Mouse (Mus musculus): ENCODE results near the gene Dnah6.

Gene Dnah6

DNA sequence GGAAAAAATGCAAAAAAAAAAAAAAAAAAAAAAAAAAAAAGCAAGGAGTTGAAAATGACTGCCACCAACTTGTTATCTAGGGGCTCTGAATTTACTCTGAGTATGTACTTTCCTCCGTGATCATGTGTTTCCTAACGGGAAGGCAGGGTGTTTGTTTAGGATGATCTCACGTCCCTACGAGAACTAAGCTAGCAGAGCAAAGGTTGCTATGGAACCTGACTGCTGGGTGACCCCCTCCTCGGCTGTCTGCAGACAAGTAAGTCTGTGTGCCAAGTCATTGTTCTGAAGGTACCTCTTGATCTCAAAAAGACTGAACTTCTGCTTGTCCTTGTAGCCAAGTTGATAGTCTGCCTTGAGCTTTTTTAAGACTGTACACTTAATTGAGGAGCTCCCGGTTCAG lies 150.8 kb downstream of the Dnah6 start:
- in situ Hi-C loops (cut with MboI; ENCODE audit: low pct_unique_long_range_greater_than_20kb in 1 of 2, low sequenced_read_pairs in 2 of 2, unreplicated experiment in 1 of 2), result no loop called here

GRCm38 (mm10) chr6:73064551-73064950 lies 156.9 kb downstream of the Dnah6 start:
- in situ Hi-C loops (cut with MboI; ENCODE audit: low pct_unique_long_range_greater_than_20kb in 1 of 2, low sequenced_read_pairs in 2 of 2, unreplicated experiment in 1 of 2), result no loop called here

DNA sequence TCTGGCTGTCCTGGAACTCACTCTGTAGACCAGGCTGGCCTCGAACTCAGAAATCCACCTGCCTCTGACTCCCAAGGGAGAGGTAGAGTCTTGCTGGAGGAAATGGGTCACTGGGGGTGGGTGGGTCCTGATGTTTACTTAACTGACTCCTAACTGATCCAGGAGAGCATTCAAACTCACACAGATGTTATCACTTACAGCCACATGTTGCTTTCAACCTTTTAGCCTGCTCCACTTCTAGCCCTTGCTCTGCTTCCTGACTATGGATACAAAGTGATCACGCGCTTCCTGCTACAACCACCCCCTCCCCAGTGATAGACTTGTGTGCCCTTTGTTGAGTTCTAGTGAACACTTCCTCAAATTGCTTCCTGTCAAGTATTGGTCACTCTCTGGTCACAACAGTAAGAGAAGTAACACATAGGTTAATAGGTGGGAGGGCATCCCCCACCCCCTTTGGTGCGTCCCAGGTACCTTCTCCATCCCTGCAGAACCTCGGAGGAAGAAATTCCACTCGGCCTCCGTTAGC lies 161.8 kb downstream of the Dnah6 start:
- in situ Hi-C loops (cut with MboI; ENCODE audit: low pct_unique_long_range_greater_than_20kb in 1 of 2, low sequenced_read_pairs in 2 of 2, unreplicated experiment in 1 of 2), result no loop called here

DNA sequence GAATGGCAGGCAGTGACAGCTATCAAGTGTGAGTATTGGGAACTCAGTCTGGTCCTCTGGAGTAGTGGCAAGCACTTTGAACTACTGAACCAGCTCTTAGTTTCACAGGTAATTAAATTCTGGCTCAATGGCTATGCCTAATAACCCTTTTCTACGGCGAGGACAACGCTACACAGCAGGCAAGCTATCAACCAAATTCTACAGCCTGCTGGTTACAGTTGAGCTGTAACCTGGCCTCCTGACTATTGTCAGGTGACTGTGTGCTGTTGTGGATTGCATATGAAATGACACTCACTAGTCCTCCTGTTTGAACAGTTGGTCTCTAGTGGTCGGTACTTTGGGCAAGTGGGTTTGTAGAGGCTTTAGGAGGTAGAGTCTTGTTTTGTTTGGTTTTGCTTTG lies 162.3 kb downstream of the Dnah6 start:
- in situ Hi-C loops (cut with MboI; ENCODE audit: low pct_unique_long_range_greater_than_20kb in 1 of 2, low sequenced_read_pairs in 2 of 2, unreplicated experiment in 1 of 2), result no loop called here

DNA sequence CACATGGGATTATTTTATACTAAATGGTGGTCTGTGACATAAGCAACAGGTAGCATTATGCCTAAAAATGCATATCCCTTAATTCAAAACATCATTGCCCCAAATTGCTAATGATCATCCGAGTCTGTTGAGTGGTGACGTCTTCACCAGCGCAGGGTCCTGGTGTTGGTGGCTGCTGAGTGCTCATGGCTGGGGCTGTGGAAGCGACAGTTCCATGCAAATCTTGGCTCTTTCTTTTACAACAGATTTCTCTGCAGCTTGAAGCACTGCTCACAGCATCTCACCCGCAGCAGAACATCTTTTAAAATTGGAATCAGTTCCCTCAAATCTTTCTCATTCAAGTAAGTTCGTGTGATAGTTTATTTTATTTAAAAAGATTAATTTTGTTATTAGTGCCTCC lies 166.1 kb downstream of the Dnah6 start:
- in situ Hi-C loops (cut with MboI; ENCODE audit: low pct_unique_long_range_greater_than_20kb in 1 of 2, low sequenced_read_pairs in 2 of 2, unreplicated experiment in 1 of 2), result no loop called here

DNA sequence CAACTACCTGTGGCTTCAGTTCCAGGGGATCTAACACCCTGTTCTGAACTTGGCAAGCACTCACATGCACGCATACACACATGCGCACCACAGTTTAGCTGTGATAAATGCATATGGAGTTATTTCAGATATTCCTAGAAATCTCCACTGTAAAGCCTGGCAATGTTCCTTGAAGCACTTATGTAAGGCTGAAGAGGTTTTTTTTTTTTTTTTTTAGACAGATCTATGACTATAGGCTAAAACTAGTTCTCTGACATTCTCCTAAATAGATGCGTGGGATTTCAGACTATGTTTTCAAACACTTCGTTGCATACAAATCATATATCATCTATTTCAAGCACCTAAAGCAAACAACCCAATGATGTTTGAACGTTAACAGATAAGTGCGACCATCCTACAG lies 166.6 kb downstream of the Dnah6 start:
- in situ Hi-C loops (cut with MboI; ENCODE audit: low pct_unique_long_range_greater_than_20kb in 1 of 2, low sequenced_read_pairs in 2 of 2, unreplicated experiment in 1 of 2), result no loop called here

DNA sequence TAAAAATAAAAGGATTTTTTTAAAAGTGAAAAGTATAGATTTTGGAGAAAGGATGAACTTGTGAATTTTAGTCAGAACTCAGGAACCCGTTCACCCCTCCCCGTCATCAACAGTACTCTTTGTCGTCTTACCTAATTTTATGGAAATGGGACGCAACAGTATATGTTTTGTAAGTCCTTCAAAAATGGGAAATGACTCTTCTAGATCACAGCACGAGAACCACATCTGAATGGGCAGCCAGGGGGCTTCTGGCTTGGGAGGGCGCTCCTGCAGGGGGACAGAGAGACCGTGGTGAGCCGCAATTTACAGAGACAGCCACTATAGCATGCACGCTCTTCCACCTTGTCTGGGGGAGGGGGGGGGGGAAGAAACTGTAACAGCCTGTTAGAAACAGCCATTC lies 167.9 kb downstream of the Dnah6 start:
- in situ Hi-C loops (cut with MboI; ENCODE audit: low pct_unique_long_range_greater_than_20kb in 1 of 2, low sequenced_read_pairs in 2 of 2, unreplicated experiment in 1 of 2), result no loop called here

DNA sequence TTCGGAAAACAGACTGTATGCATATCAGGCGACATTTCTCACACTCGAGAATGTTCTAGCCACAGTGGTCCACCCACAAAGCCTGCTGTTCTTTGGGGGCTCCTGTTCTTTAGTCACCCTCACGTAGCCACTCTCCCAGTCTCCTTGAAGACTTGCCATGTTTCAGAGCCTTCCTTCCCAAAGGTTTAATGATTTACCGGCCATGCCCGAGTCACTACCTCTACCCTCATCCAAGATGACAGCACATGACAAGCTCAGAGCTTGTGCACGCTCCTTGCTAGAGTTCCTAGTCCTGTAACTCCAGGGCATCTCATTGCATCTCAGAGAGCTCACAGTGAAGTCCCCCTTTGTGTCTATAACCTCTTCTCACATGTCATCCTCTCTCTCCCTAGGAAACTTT lies 174.2 kb downstream of the Dnah6 start:
- in situ Hi-C loops (cut with MboI; ENCODE audit: low pct_unique_long_range_greater_than_20kb in 1 of 2, low sequenced_read_pairs in 2 of 2, unreplicated experiment in 1 of 2), result loop anchor here in 1 of 2 experiments (10.0 kb wide), 1 partner anchor 178 kb away; the partner anchor contains the start of gene Dnah6

DNA sequence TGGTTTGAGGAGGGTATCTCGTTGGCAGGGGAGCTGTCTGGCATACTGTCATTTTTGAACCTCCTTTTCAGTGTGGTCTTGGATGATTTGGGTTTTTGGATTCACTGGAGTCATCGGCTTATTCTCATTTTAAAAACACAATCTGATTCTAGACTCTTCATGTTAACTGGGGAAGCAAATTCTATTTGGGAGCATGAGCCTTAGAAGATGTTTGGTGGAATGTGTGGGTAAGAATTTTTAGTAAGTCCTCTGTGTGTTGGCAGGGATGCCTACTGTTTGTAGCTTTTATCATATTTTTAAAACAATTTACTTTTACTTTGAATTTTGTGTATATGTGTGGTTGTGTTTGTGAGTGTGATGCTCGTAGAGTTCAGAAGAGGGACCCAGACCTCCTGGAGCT lies 175.5 kb downstream of the Dnah6 start:
- in situ Hi-C loops (cut with MboI; ENCODE audit: low pct_unique_long_range_greater_than_20kb in 1 of 2, low sequenced_read_pairs in 2 of 2, unreplicated experiment in 1 of 2), result loop anchor here in 1 of 2 experiments (10.0 kb wide), 1 partner anchor 179 kb away; the partner anchor contains the start of gene Dnah6

DNA sequence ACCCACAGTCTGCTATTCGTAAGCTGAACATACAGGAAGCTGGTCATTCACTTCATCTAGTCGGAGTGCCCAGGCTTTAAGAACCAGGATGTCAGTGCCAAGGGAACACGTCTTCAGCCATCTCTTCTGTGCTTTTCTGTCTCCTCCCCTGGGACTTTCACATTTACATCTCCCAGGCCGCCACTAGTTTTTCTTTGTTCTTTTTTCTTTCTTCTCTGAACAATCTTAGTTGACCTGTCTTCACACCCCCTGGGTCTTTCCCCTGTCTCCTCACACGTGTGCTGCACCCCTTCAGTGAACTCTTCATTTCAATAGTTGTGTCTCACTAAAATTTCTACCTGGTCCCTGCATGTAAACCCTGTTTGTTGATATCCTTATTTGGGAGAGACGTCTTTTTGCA lies 179.2 kb downstream of the Dnah6 start:
- in situ Hi-C loops (cut with MboI; ENCODE audit: low pct_unique_long_range_greater_than_20kb in 1 of 2, low sequenced_read_pairs in 2 of 2, unreplicated experiment in 1 of 2), result loop anchor here in 1 of 2 experiments (10.0 kb wide), 1 partner anchor 183 kb away; the partner anchor contains the start of gene Dnah6

DNA sequence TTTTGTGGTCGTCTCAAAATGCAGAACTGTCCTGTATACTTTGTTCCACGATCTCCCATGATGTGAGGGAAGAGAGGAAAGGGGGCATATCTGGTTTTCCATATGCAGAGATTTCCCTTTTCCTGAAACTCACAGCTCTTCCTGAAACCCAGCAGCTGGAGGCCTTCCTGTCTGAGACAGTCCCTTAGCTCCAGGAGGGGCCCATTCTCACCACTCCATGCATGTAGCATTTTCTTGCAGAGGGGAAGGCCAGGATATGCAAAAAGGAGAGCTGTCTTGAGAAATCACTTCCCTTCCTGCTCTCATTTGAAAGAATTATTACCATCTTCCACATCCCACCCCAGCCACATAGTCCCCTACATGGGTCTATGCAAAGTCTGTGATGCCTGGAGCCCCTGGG lies 183.2 kb downstream of the Dnah6 start:
- in situ Hi-C loops (cut with MboI; ENCODE audit: low pct_unique_long_range_greater_than_20kb in 1 of 2, low sequenced_read_pairs in 2 of 2, unreplicated experiment in 1 of 2), result no loop called here

- in situ Hi-C loops (cut with MboI; ENCODE audit: low pct_unique_long_range_greater_than_20kb in 1 of 2, low sequenced_read_pairs in 2 of 2, unreplicated experiment in 1 of 2), result no loop called here
Observed at GRCm38 (mm10) chr6:73028853-73029252, 192.6 kb downstream of the Dnah6 start.

DNA sequence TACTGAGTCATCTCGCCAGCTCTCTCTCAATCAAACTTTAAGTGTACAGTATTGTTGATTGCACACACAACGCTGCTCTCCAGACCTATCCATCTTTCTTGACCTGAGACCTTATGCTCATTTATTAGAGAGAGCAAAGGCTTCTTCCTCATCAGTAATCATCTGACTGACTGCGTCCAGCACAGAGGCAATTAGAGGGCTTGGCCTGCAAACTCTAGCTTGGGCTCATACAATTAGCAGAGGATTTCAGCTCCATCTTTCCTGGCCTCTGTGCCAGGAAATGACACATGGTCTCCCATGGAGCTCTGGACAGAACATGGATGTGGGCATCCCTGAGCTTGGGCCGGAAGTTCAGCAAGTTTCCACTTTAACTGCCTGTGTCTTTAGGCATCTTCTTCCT lies 193.6 kb downstream of the Dnah6 start:
- in situ Hi-C loops (cut with MboI; ENCODE audit: low pct_unique_long_range_greater_than_20kb in 1 of 2, low sequenced_read_pairs in 2 of 2, unreplicated experiment in 1 of 2), result no loop called here

DNA sequence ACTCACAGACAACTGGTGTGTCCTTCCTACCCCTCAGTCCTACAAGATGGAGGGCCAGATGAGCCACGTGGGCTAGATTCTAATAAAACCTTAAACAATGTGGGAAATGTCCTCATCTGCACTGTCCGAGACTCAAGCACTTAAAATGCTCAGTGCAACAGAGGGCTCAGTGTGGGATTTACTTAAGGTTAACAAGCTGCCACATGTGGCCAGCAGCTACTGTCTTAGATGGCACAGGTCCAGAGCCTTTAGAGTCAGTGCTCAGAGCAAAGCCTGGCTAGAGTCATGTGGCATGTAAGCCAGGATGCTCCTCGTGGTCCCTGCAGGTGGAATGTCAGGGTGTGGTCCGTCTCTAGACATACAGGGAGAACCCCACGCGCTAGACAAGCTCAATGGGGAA lies 194.6 kb downstream of the Dnah6 start:
- in situ Hi-C loops (cut with MboI; ENCODE audit: low pct_unique_long_range_greater_than_20kb in 1 of 2, low sequenced_read_pairs in 2 of 2, unreplicated experiment in 1 of 2), result no loop called here

- in situ Hi-C loops (cut with MboI; ENCODE audit: low pct_unique_long_range_greater_than_20kb in 1 of 2, low sequenced_read_pairs in 2 of 2, unreplicated experiment in 1 of 2), result no loop called here
Observed at GRCm38 (mm10) chr6:73020061-73020460, 201.4 kb downstream of the Dnah6 start.

DNA sequence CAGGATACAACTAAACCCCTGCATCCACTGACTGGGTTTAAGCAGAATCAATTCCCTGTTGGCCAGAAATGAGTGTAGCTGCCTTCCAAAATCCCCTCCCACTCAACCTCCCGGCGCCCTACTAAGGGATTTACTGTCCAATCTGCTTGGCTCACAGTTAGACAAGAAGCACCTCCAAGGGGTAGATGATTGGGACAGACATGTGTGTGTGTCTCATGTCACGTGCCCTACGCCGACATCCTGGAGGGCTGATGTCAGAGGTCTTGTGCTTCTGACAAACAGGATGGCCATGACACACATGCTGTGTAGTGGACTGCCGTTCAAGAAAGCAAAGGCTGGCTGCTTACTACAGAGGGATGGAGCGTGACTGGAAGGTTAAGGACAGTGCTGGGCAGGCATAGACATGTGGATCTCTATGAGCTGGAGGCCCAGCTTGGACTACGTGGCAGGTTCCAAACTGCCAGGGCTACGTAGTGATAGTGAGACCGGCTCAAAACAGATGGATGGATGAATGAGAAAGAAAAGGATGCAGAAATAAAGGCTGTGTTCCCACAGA lies 202.6 kb downstream of the Dnah6 start:
- in situ Hi-C loops (cut with MboI; ENCODE audit: low pct_unique_long_range_greater_than_20kb in 1 of 2, low sequenced_read_pairs in 2 of 2, unreplicated experiment in 1 of 2), result no loop called here

DNA sequence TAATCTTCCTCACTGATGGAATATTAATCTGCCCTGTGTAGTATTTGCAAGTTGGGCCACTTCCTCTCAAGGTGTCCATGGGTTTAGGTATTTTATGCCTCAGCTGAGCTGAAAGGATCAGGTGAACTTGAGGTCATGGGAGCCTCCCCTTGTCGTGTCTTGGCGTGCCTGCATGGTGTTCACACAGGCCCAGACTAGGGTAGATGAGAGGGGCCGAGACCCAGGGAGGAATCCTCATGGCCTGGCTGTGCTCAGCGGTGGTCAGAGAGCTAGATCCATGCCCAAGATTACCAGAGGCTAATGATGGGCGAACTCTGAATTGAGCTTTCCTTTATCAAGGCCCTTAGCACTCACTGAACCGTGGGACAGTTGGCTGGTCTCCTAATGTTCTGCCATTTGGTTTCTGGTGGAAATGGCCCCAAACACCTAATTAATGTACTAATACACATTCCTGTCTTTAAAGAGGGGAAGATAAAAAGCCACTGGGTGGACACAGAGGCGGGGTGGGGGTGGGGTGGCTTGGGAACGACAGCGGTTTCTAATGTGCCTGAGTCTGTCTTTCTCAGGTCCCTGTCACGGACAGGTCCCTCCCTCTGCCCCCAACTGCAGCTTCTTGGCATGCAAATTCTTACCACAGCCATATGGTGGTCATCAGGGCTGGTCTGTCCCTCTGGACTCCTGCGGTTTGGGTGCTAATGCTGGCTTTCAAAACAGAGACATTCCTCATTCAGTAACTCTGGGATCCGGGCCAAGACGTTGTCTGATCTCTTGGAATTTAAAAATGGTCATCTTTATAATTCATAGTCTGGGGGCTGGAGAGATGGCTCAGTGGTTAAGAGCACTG lies 206.9 kb downstream of the Dnah6 start:
- in situ Hi-C loops (cut with MboI; ENCODE audit: low pct_unique_long_range_greater_than_20kb in 1 of 2, low sequenced_read_pairs in 2 of 2, unreplicated experiment in 1 of 2), result loop anchor here in 1 of 2 experiments (5.0 kb wide), 1 partner anchor 72 kb away; no protein-coding TSS in a partner anchor

GRCm38 (mm10) chr6:73012931-73013330 lies 208.5 kb downstream of the Dnah6 start:
- in situ Hi-C loops (cut with MboI; ENCODE audit: low pct_unique_long_range_greater_than_20kb in 1 of 2, low sequenced_read_pairs in 2 of 2, unreplicated experiment in 1 of 2), result loop anchor here in 1 of 2 experiments (5.0 kb wide), 1 partner anchor 71 kb away; no protein-coding TSS in a partner anchor

DNA sequence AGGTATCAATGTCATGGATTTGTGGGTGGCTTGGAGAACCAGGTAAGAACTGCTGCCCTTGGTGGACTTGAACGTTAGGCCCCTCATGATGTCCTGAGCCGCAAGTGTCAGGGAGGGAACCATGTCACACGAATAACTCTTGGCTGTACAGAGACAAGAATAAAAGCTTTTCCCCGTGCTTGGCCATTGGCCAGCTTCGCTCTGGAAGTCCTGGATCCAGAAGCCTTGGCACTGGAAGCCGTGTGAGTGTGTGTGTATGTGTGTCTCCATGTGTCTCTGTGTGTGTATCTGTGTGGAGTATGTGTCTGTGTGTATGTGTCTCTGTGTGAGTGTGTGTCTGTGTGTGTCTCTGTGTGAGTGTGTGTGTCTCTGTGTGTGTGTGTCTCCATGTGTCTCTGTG lies 209.6 kb downstream of the Dnah6 start:
- in situ Hi-C loops (cut with MboI; ENCODE audit: low pct_unique_long_range_greater_than_20kb in 1 of 2, low sequenced_read_pairs in 2 of 2, unreplicated experiment in 1 of 2), result loop anchor here in 1 of 2 experiments (5.0 kb wide), 1 partner anchor 70 kb away; no protein-coding TSS in a partner anchor

Data from mouse embryonic stem cell (cell line).